Mouse (Mus musculus) MEL (cell line): ENCODE results near the gene Got1. TPM values are rescaled to one million over a fixed set of nuclear protein-coding genes. Genes with fewer than 3 reads are reported as not detected.
A peak's percentile ranks its signal among the peaks of the same experiment; 100 is the strongest.

ENCODE experiments used
- DNase-seq: peaks from one replicate; pipeline ENCODE4 v3.0.0; 2011; ENCODE audit warnings: low read depth, low spot score
- H3K27ac ChIP-seq: 2 replicates; pipeline ENCODE4 v1.5.1; 2012; ENCODE audit warnings: low read depth, mild to moderate bottlenecking, control low read depth, low read length, moderate library complexity; ENCODE audit not compliant: control insufficient read depth
- H3K27me3 ChIP-seq, 2 experiments: fragments of 150-350 bp in 1 of 2; sonication (generic) in 1 of 2; 2 replicates each; pipeline ENCODE4 v1.6.1; 2012; ENCODE audit warnings: low read length in 2 of 2, mild to moderate bottlenecking in 2 of 2, improper control_type of control experiment in 1 of 2, moderate library complexity in 1 of 2; ENCODE audit not compliant: insufficient read depth in 2 of 2, control insufficient read depth in 1 of 2
- H3K36me3 ChIP-seq, 2 experiments: 2 replicates each; pipeline ENCODE4 v1.6.1; 2012 to 2014; ENCODE audit warnings: low read length in 2 of 2, improper control_type of control experiment in 1 of 2, inconsistent platforms in 1 of 2, mild to moderate bottlenecking in 1 of 2; ENCODE audit not compliant: insufficient read depth in 2 of 2, control insufficient read depth in 1 of 2
- H3K4me1 ChIP-seq, 2 experiments: fragments of 150-350 bp in 1 of 2; sonication (generic) in 1 of 2; 2 replicates each; pipeline ENCODE4 v1.6.1; 2012; ENCODE audit warnings: low read length in 2 of 2, improper control_type of control experiment in 1 of 2, mild to moderate bottlenecking in 1 of 2; ENCODE audit not compliant: insufficient read depth in 2 of 2, control insufficient read depth in 1 of 2
- H3K4me3 ChIP-seq, 2 experiments: fragments of 150-350 bp in 1 of 2; sonication (generic) in 1 of 2; 2 replicates each; pipeline ENCODE4 v1.5.1; 2012; ENCODE audit warnings: low read depth in 2 of 2, low read length in 2 of 2, mild to moderate bottlenecking in 2 of 2, moderate library complexity in 2 of 2, control low read depth in 1 of 2, improper control_type of control experiment in 1 of 2; ENCODE audit not compliant: control insufficient read depth in 1 of 2, insufficient read depth in 1 of 2
- H3K79me2 ChIP-seq: 2 replicates; pipeline ENCODE4 v1.6.1; 2012; ENCODE audit warnings: mild to moderate bottlenecking, low read length, moderate library complexity; ENCODE audit not compliant: control insufficient read depth, poor library complexity, insufficient read depth
- H3K9ac ChIP-seq: 2 replicates; pipeline ENCODE4 v1.6.1; 2012; ENCODE audit warnings: low read depth, mild to moderate bottlenecking, control low read depth, low read length, moderate library complexity; ENCODE audit not compliant: control insufficient read depth, poor library complexity, severe bottlenecking
- H3K9me3 ChIP-seq: fragments of 150-350 bp; sonication (generic); replicated peaks from 2 replicates; pipeline ENCODE4 v1.6.1; 2012; ENCODE audit warnings: mild to moderate bottlenecking, low read length, improper control_type of control experiment, moderate library complexity; ENCODE audit not compliant: insufficient read depth
- BHLHE40 ChIP-seq: IDR thresholded peaks from 2 replicates; pipeline ENCODE4 v1.6.1; 2012; ENCODE audit warnings: low read depth, mild to moderate bottlenecking, inconsistent platforms, low read length, improper control_type of control experiment, borderline replicate concordance
- CTCF ChIP-seq, 3 experiments: IDR thresholded peaks in 2 of 3; conservative IDR thresholded peaks in 1 of 3; 2 replicates each; pipeline ENCODE4 v1.5.1; 2011 to 2012; ENCODE audit warnings: low read length in 3 of 3, low read depth in 2 of 3, mild to moderate bottlenecking in 2 of 3, improper control_type of control experiment in 1 of 3, inconsistent platforms in 1 of 3, mixed read lengths in 1 of 3, moderate library complexity in 1 of 3; ENCODE audit not compliant: control insufficient read depth in 1 of 3, insufficient read depth in 1 of 3, poor library complexity in 1 of 3, severe bottlenecking in 1 of 3
- HCFC1 ChIP-seq: IDR thresholded peaks from 2 replicates; pipeline ENCODE4 v1.6.1; 2012; ENCODE audit warnings: low read depth, mild to moderate bottlenecking, inconsistent platforms, low read length, improper control_type of control experiment, moderate library complexity
- KAT2A ChIP-seq: conservative IDR thresholded peaks from 2 replicates; pipeline ENCODE4 v1.6.1; 2012; ENCODE audit warnings: low read depth, low read length, improper control_type of control experiment, inconsistent platforms
- MAX ChIP-seq: IDR thresholded peaks from 2 replicates; pipeline ENCODE4 v1.6.1; 2011; ENCODE audit warnings: low read length, improper control_type of control experiment
- MAZ ChIP-seq: IDR thresholded peaks from 2 replicates; pipeline ENCODE4 v1.6.1; 2012; ENCODE audit warnings: low read depth, mild to moderate bottlenecking, inconsistent platforms, low read length, improper control_type of control experiment
- MXI1 ChIP-seq: IDR thresholded peaks from 2 replicates; pipeline ENCODE4 v1.6.1; 2011; ENCODE audit warnings: mild to moderate bottlenecking, low read depth, low read length, improper control_type of control experiment
- MYB ChIP-seq: IDR thresholded peaks from 2 replicates; pipeline ENCODE4 v1.6.1; 2011; ENCODE audit warnings: mild to moderate bottlenecking, low read depth, low read length, improper control_type of control experiment
- POLR2A ChIP-seq, 2 experiments: IDR thresholded peaks; 2 replicates each; pipeline ENCODE4 v1.6.1; 2011 to 2012; ENCODE audit warnings: low read length in 2 of 2, mild to moderate bottlenecking in 2 of 2, control low read depth in 1 of 2, improper control_type of control experiment in 1 of 2, low read depth in 1 of 2, moderate library complexity in 1 of 2; ENCODE audit not compliant: control insufficient read depth in 1 of 2, insufficient read depth in 1 of 2, poor library complexity in 1 of 2
- POLR2AphosphoS2 ChIP-seq: IDR thresholded peaks from 2 replicates; pipeline ENCODE4 v1.6.1; 2011; ENCODE audit warnings: low read length, improper control_type of control experiment
- POLR2AphosphoS5 ChIP-seq: IDR thresholded peaks from 2 replicates; pipeline ENCODE4 v1.6.1; 2012; ENCODE audit warnings: low read depth, borderline replicate concordance, mild to moderate bottlenecking, inconsistent platforms, low read length, moderate library complexity, mixed read lengths
- SIN3A ChIP-seq: IDR thresholded peaks from 2 replicates; pipeline ENCODE4 v1.6.1; 2012; ENCODE audit warnings: low read length, improper control_type of control experiment, inconsistent platforms
- SMC3 ChIP-seq: IDR thresholded peaks from 2 replicates; pipeline ENCODE4 v1.6.1; 2011; ENCODE audit warnings: low read depth, low read length, improper control_type of control experiment
- TAL1 ChIP-seq: IDR thresholded peaks from 2 replicates; pipeline ENCODE4 v1.6.1; 2012; ENCODE audit warnings: mild to moderate bottlenecking, inconsistent platforms, low read length, moderate library complexity, mixed read lengths
- UBTF ChIP-seq: IDR thresholded peaks from 2 replicates; pipeline ENCODE4 v1.6.1; 2012; ENCODE audit warnings: low read depth, mild to moderate bottlenecking, inconsistent platforms, low read length, improper control_type of control experiment, moderate library complexity, borderline replicate concordance; ENCODE audit not compliant: insufficient read depth
- USF2 ChIP-seq, 2 experiments: IDR thresholded peaks; 2 replicates each; pipeline ENCODE4 v1.6.1; 2011 to 2012; ENCODE audit warnings: improper control_type of control experiment in 2 of 2, low read length in 2 of 2, borderline replicate concordance in 1 of 2, inconsistent platforms in 1 of 2, low read depth in 1 of 2, mild to moderate bottlenecking in 1 of 2; ENCODE audit not compliant: insufficient read depth in 1 of 2
- ZC3H11A ChIP-seq: IDR thresholded peaks from 2 replicates; pipeline ENCODE4 v1.6.1; 2012; ENCODE audit warnings: low read depth, mild to moderate bottlenecking, inconsistent platforms, low read length, improper control_type of control experiment
- ZNF384 ChIP-seq: IDR thresholded peaks from 2 replicates; pipeline ENCODE4 v1.6.1; 2012; ENCODE audit warnings: low read depth, mild to moderate bottlenecking, inconsistent platforms, low read length, improper control_type of control experiment
- polyA plus RNA-seq, 2 experiments: library from polyadenylated mRNA; stranded (reverse) in 1 of 2; unstranded in 1 of 2; fragments of >175 nt in 1 of 2; fragments of >200 nt in 1 of 2; gene quantifications; 2 replicates each; pipeline versions ENCODE4 v1.2.1 to v1.2.4; 2012; ENCODE audit warnings: low replicate concordance in 2 of 2, low read depth in 1 of 2; ENCODE audit not compliant: insufficient read length in 2 of 2, insufficient read depth in 1 of 2, missing spikeins in 1 of 2
- total RNA-seq: library from RNA; depleted of rRNA; stranded (reverse); fragments of 300-350 nt; gene quantifications from 2 replicates; pipeline ENCODE4 v1.2.3, GENCODE M21; 2012

Got1 gene
- total and polyA plus RNA-seq, 3 experiments = 60.4 to 213 (median 106) TPM

DNA sequence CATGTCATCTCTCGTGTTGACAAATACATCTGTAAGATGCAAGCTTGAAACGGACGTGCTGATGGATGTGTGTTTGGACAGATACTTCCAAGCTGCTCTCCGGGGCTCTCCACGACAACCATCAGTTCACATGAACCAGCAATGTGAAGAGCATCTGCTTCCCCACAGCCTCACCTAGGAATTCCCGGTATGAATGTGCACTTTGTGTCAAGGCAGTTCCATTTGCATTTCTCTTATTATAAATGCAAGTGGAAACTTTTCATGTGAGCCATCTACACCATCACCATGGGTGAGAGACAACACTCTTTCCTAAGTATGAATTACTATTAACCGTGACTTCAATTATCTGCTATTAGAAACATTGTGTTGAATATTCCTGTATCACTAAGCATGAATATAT is 6.6 kb downstream of the Got1 start:
- no peak overlapping the region for H3K27ac ChIP-seq
- no peak for DNase-seq
- TF ChIP-seq USF2 (IDR thresholded peaks at IDR 0.05; ENCODE audit: borderline replicate concordance in 1 of 2, insufficient read depth in 1 of 2, low read depth in 1 of 2, low read length in 2 of 2) = no peak
- no peak for TF ChIP-seq HCFC1
- no peak for TF ChIP-seq POLR2A (IDR thresholded peaks at IDR 0.05; ENCODE audit: control insufficient read depth in 1 of 2, insufficient read depth in 1 of 2, low read depth in 1 of 2, low read length in 2 of 2, poor library complexity in 1 of 2)
- no peak for TF ChIP-seq TAL1
- no peak for TF ChIP-seq MYB
- no peak for TF ChIP-seq BHLHE40
- no peak for TF ChIP-seq ZNF384
- no peak for TF ChIP-seq MXI1
- no peak for TF ChIP-seq MAZ
- no peak for TF ChIP-seq SIN3A
- no peak for TF ChIP-seq ZC3H11A
- no peak for TF ChIP-seq KAT2A
- TF ChIP-seq MAX = no peak
- H3K27me3 ChIP-seq = no peaks in the 10 kb centered on the region
- H3K79me2 ChIP-seq = peaks cover 55% of the 10 kb centered on the region
- peaks cover 17 to 21% of the 10 kb centered on the region in 2 experiments for H3K36me3 ChIP-seq
- no peak overlapping the region for H3K4me3 ChIP-seq
- H3K4me1 ChIP-seq = peaks cover 4 to 7% of the 10 kb centered on the region in 2 experiments; a peak in 2 of 4 replicates
- H3K9ac ChIP-seq = no peak overlapping the region
- no peaks in the 10 kb centered on the region for H3K9me3 ChIP-seq

DNA sequence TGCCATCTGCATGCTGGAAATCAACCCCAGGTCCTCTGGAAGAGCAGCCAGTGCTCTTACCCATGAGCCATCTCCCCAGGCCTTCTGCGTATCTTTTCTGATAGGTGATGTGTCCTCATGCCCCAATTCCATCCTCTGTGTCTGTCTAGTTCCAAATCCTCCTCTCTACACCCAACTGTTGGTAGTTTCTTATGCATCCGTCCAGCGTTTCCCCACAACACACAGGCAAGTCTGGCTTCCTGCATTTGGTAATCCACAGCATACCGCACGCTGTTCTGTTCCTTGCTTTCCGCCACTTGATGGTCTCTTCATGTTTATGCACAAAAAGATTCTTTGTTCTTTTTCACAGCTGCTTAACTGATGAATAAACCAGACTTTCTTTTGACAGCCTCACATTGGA is 7.1 kb downstream of the Got1 start:
- Histone ChIP-seq H3K27me3 (no peaks in the 10 kb centered on the region), H3K36me3 (peaks cover 14 to 23% of the 10 kb centered on the region in 2 experiments), H3K4me3 (no peak overlapping the region), H3K79me2 (peaks cover 51% of the 10 kb centered on the region), H3K4me1 (peaks cover 2 to 6% of the 10 kb centered on the region in 2 experiments; a peak in 2 of 4 replicates), H3K27ac (no peak overlapping the region), H3K9me3 (no peaks in the 10 kb centered on the region)
- DNase-seq = no peak
- TF ChIP-seq POLR2AphosphoS5 = no peak
- no peak for TF ChIP-seq BHLHE40
- TF ChIP-seq MAX = no peak
- TF ChIP-seq MAZ = no peak
- TF ChIP-seq, all 39 proteins: peak for 0
- no peak overlapping the region for H3K9ac ChIP-seq

DNA sequence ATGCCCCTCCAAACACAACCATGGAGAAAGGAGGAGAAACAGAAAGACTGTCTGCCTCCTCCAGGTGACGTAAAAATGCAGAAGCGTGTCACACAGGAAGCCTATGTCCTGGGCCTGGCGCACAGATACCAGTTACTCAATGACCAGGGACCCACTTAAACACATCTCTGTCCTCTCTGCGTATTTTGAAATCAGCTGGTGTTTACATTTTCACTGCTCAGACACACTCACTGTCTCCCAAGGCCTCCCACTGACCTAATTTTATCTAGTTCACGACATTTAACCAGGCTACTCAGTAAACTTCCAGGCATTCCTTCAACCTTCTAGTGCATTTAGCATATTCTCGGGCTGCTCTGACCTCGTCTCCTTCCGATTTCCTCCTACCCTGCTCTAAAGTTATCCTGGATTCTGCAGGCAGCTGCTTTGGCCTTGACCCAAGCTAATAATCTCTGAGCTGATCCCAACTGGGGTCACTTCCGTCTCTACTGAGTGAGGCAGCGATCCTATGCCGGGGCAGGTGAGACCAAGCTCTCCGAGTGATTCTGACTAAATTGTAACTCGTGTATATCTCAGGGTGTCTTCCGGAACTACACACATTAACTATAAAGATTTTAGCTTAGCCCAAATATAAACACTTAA is 7.9 kb downstream of the Got1 start:
- H3K4me1 ChIP-seq = peaks cover 0 to 2% of the 10 kb centered on the region in 2 experiments; a peak in 1 of 4 replicates
- no peak overlapping the region for H3K27ac ChIP-seq
- no peak for DNase-seq
- peaks cover 6 to 21% of the 10 kb centered on the region in 2 experiments for H3K36me3 ChIP-seq
- H3K4me3 ChIP-seq = no peak overlapping the region
- TF ChIP-seq POLR2AphosphoS2 (peak; percentile 30; the same call in 1 of the 2 replicates), UBTF (no peak), CTCF (IDR thresholded peaks at IDR 0.05 in 2 of 3, conservative IDR thresholded peaks at IDR 0.05 in 1 of 3; ENCODE audit: control insufficient read depth in 1 of 3, insufficient read depth in 1 of 3, low read depth in 2 of 3, low read length in 3 of 3, poor library complexity in 1 of 3, severe bottlenecking in 1 of 3) (no peak), SMC3 (no peak)
- no peak overlapping the region for H3K9ac ChIP-seq
- H3K9me3 ChIP-seq = no peaks in the 10 kb centered on the region
- no peaks in the 10 kb centered on the region for H3K27me3 ChIP-seq
- peaks cover 43% of the 10 kb centered on the region for H3K79me2 ChIP-seq
